Mouse (Mus musculus) neural tube, embryonic 12.5 days (tissue): ENCODE data around the gene Gm21903. TPM values are rescaled to one million over a fixed set of nuclear protein-coding genes. Genes with fewer than 3 reads are reported as not detected.
"Not testable (repeated sequence)": the region's sequence is repeated elsewhere in the genome, so short reads cannot be mapped to it uniquely, and the experiment has no call there.

ENCODE experiments used
- ATAC-seq: fragments of 200-750 bp; cut with Nextera tagmentation; 2 replicates; pipeline ENCODE4 v1.8.0; 2017; ENCODE audit warnings: low read depth, mild to moderate bottlenecking, moderate TSS enrichment, moderate library complexity; ENCODE audit not compliant: low FRiP score
- H3K27ac ChIP-seq: fragments of 300-500 bp; sonication (generic); 2 replicates; pipeline ENCODE4 v1.5.1; 2016
- H3K27me3 ChIP-seq: fragments of 300-500 bp; sonication (generic); replicated peaks from 2 replicates; pipeline ENCODE4 v1.6.1; 2016; ENCODE audit warnings: mild to moderate bottlenecking
- H3K36me3 ChIP-seq: fragments of 300-500 bp; sonication (generic); 2 replicates; pipeline ENCODE4 v1.6.1; 2016; ENCODE audit warnings: mild to moderate bottlenecking
- H3K4me1 ChIP-seq: fragments of 300-500 bp; sonication (generic); 2 replicates; pipeline ENCODE4 v1.6.1; 2016
- H3K4me2 ChIP-seq: fragments of 300-500 bp; sonication (generic); replicated peaks from 2 replicates; pipeline ENCODE4 v1.6.1; 2016; ENCODE audit warnings: mild to moderate bottlenecking
- H3K4me3 ChIP-seq: fragments of 300-500 bp; sonication (generic); 2 replicates; pipeline ENCODE4 v1.5.1; 2016
- H3K9ac ChIP-seq: fragments of 300-500 bp; sonication (generic); 2 replicates; pipeline ENCODE4 v1.6.1; 2016; ENCODE audit warnings: mild to moderate bottlenecking
- H3K9me3 ChIP-seq: fragments of 300-500 bp; sonication (generic); 2 replicates; pipeline ENCODE4 v1.6.1; 2016; ENCODE audit warnings: mild to moderate bottlenecking
- WGBS: fragments of 180-500 bp; shearing (Covaris S2); methylation state at CpG from one replicate; pipeline ENCODE4 v1.1.7; 2016; 5-methylcytosine and 5-hydroxymethylcytosine counted together
- polyA plus RNA-seq: library from polyadenylated mRNA; unstranded; fragments of >200 nt; fragmentation: Nextera tagmentation; extraction: Ambion mirVana; gene quantifications from 2 replicates; pipeline ENCODE4 v1.2.1, GENCODE M21; 2016

Gene Gm21903
- polyA plus RNA-seq: not detected in 2 replicates

DNA sequence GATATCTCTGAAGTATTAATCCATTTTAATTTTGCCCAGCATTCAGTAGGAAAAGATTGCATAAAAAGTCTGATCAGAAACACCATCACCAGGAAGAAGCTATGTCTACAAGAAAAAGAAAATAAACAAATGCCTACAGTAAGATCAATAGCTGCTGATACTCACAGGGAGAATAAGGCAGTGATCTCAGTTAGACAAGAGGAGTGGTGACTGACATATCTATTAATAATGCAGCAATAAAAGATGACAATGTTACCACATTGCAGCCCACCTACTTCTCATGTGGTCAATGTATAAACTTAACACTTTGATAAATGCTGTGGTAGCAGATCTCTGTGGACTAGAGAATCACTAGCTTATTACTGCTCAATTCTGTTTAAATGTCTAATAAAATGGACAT is at the start of gene Gm21903:
Gene Gm21903 (minus strand): TSS at position 101 of the 400 bp plus-strand sequence.
- Histone ChIP-seq H3K9me3 (peaks cover 5% of the 10 kb centered on the region; the same call in 1 of the 2 replicates), H3K4me3 (no peak within 1 kb of the TSS), H3K36me3 (no peaks in the 10 kb centered on the region), H3K4me2 (no peak within 1 kb of the TSS), H3K27me3 (no peaks in the 10 kb centered on the region), H3K4me1 (no peaks in the 10 kb centered on the region), H3K9ac (no peak within 1 kb of the TSS), H3K27ac (no peak within 1 kb of the TSS)
- ATAC-seq: no peak

DNA sequence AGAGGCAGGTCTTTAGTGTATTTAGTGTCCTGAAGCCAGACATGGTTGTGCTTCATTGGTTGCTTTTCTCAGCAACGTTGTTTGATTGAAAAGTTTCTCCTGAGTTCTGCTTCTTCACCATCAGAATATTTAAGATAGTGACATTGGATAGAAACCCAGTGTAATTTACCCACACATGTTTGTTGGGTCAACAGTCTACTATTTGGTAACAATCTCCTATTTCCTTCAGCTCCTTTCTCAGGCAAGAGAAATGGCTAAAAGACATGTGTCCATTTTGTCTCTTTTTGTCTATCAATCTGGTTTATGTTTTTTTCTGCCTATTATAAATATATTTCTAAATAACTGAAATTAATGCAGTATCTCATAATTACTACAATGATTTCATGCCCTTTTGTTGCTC is 33.8 kb upstream of the Gm21903 start, which contains the start of gene Esp23:
Gene Esp23 (minus strand): TSS at position 101 of the 400 bp plus-strand sequence.
- Histone ChIP-seq H3K27ac (no peak within 1 kb of the TSS), H3K9ac (no peak within 1 kb of the TSS), H3K4me1 (no peaks in the 10 kb centered on the region), H3K9me3 (no peaks in the 10 kb centered on the region), H3K4me3 (no peak within 1 kb of the TSS), H3K4me2 (no peak within 1 kb of the TSS), H3K27me3 (no peaks in the 10 kb centered on the region), H3K36me3 (no peaks in the 10 kb centered on the region)
- ATAC-seq: no peak
- whole genome bisulfite sequencing: 64% methylated on average over 1 of the region's 1 CpGs

DNA sequence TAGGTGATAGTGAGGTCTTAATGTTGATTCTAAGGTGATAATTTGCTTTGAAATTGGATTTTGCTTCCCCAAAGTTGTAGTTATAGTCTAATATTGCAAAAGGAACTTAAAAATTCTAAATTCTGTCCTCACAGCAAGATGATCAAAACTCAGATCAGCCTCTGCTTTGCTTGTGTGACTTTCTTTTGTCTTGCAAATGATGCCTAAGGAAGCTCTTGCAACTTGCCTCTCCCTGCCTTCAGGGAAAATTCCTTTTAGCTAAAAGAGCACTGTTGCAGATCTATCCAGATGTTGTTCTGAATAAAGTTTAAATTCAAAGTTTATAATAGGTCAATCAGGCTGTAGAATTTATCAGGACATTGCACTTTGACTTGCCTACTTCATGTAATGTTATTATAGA is 20.5 kb upstream of the Gm21903 start:
- Histone ChIP-seq H3K4me3 (no peak overlapping the region), H3K4me2 (no peak overlapping the region), H3K9ac (no peak overlapping the region), H3K27me3 (no peaks in the 10 kb centered on the region), H3K4me1 (no peaks in the 10 kb centered on the region), H3K36me3 (no peaks in the 10 kb centered on the region), H3K27ac (no peak overlapping the region), H3K9me3 (peaks cover 10% of the 10 kb centered on the region)
- ATAC-seq: no peak

DNA sequence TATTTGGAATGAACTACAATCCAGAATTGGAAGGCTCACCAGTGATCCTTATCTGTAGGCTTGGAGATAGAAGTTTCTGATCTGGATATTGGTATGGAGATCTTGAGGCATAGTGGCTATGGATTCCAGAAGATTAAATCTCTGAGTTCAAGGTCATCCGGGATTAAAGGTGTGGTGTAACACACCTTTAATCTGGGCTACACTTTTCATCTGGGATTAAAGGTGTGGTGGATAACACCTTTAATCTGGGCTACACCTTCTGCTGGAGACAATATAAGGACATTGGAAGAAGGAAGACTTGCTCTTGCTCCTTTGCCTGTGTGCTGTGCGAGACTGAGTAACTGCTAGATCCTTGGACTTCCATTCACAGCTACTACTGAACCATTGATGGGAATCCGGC is 6.7 kb downstream of the Gm21903 start, which contains the start of gene Esp24:
Gene Esp24 (plus strand): TSS at position 301 of the 400 bp plus-strand sequence.
- not testable (repeated sequence) for ATAC-seq
- 88% methylated on average over 3 of the region's 3 CpGs for WGBS

DNA sequence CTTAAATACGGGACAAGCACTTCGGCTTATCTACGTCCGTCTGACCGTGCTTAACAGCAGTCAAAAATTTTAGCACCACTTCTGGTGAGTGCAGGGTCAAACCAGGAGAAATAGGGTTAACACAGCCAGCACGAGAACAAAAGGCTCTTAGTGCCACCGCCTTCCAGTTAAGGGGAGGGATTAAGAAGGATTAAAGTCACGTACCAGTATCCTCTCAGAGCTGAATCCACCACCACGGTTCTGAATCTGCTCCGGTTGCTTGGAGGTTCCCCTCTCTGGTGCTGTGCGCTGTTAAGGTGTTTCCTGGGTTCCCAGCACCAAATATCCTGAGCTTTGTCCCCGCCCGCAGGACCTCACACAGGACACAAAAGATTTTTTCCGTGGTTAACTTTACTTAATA is 26.0 kb downstream of the Gm21903 start:
- ATAC-seq: no peak
- Histone ChIP-seq H3K4me2 (no peak overlapping the region), H3K9ac (no peak overlapping the region), H3K4me3 (no peak overlapping the region), H3K27ac (no peak overlapping the region), H3K9me3 (peaks cover 8% of the 10 kb centered on the region; the same call in 1 of the 2 replicates), H3K27me3 (no peaks in the 10 kb centered on the region), H3K4me1 (no peaks in the 10 kb centered on the region), H3K36me3 (no peaks in the 10 kb centered on the region)
- WGBS: 64% methylated on average over 14 of the region's 14 CpGs

More for the DNA sequence above, 6.7 kb downstream of the Gm21903 start, which contains the start of gene Esp24:
- H3K27ac ChIP-seq, H3K4me1 ChIP-seq, H3K27me3 ChIP-seq, H3K36me3 ChIP-seq, H3K9me3 ChIP-seq, H3K4me3 ChIP-seq, H3K9ac ChIP-seq, H3K4me2 ChIP-seq: not testable (repeated sequence)

DNA sequence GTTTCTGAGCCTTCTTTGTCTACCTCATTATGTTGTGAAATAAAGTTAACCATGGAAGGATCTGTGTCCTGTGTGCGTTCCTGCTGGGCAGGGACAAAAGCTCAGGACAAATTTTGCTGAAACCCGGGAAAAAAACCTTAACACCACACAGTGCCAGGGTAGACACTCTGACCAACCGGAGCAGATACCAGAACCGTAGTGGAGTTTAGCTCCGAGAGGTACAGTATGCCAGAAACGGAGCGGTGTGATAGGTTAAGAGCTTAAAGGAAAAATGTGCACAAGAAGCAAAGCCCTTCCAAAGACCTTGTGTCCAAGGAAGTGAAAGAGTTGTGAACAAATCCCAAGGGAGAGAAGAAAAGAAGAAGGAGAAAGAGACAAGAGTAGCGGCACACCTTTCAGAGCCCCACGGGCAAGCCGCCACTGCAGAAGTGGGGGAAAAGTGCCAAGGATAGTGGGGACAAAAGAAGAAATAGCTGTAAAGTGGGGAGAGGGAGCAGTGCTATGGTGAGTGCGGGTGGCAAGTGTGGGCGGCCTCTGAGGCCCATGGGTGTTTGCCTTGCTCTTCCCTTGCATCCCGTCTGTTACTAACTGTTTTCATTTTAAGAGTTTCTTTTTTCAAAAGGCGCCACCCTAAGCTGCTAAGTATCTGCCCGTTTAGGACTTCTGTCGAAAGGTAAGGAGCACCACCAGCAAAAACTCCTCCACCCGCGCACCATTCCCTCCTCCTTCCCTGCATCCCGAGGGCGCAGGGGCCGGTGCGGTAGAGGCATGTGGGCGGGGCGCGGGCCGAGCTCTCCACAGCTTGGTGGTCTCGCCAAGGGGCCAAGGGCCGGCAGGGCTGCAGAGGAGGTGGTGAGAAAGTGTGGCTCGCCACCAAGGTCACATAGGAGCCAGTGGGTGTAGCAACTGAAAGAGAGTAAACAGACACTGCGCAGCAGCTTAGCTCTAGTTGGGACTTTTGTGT is 32.2 kb downstream of the Gm21903 start:
- H3K9ac ChIP-seq: no peak overlapping the region
- 41% methylated on average over 30 of the region's 30 CpGs for WGBS
- no peak overlapping the region for H3K4me3 ChIP-seq
- no peak overlapping the region for H3K27ac ChIP-seq
- H3K27me3 ChIP-seq: no peaks in the 10 kb centered on the region
- no peaks in the 10 kb centered on the region for H3K4me1 ChIP-seq
- no peaks in the 10 kb centered on the region for H3K36me3 ChIP-seq
- ATAC-seq: no peak
- no peaks in the 10 kb centered on the region for H3K9me3 ChIP-seq
- H3K4me2 ChIP-seq: peak overlapping the region; percentile 45; the same call in 1 of the 2 replicates

DNA sequence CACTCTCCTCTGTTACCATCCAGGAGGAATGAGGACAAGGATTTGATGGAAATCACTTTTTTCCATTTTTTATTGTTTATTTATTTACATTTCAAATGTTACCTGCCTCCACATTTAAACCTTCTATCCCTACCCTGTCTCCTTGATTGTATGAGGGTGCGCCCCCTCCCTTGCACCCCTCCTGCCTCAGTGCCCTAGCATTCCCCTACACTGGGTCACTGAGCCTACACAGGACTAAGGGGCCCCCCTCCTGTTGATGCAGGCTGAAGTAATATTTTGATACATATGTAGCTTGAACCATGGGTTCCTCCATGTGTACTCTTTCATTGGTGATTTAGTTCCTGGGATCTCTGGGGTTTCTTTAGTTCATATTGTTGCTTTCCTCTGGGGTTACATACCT is 33.3 kb downstream of the Gm21903 start:
- Histone ChIP-seq H3K9ac (no peak overlapping the region), H3K9me3 (no peaks in the 10 kb centered on the region), H3K4me1 (no peaks in the 10 kb centered on the region), H3K27ac (no peak overlapping the region), H3K27me3 (no peaks in the 10 kb centered on the region), H3K36me3 (no peaks in the 10 kb centered on the region), H3K4me3 (no peak overlapping the region), H3K4me2 (no peak overlapping the region)
- 92% methylated on average over 1 of the region's 1 CpGs for WGBS
- ATAC-seq: no peak

Other genes with a start within 250 kb of the Gm21903 start
- gene Esp24, start 6.6 kb downstream of the Gm21903 start, polyA plus RNA-seq: not detected in 2 replicates
- not detected in 2 replicates for gene Esp23, start 33.7 kb upstream of the Gm21903 start, polyA plus RNA-seq
- not detected in 2 replicates for gene Esp22, start 52.0 kb upstream of the Gm21903 start, polyA plus RNA-seq